Mouse (Mus musculus) MEL (cell line): Measurements from ENCODE around the gene Hist1h4m. TPM values are rescaled to one million over a fixed set of nuclear protein-coding genes. Genes with fewer than 3 reads are reported as not detected.
"Not testable (repeated sequence)": the region's sequence is repeated elsewhere in the genome, so short reads cannot be mapped to it uniquely, and the experiment has no call there.

Experiments used
- DNase-seq: peaks from one replicate; pipeline ENCODE4 v3.0.0; 2011; ENCODE audit warnings: low read depth, low spot score
- H3K27ac ChIP-seq: 2 replicates; pipeline ENCODE4 v1.5.1; 2012; ENCODE audit warnings: low read depth, mild to moderate bottlenecking, control low read depth, low read length, moderate library complexity; ENCODE audit not compliant: control insufficient read depth
- H3K27me3 ChIP-seq, 2 experiments: fragments of 150-350 bp in 1 of 2; sonication (generic) in 1 of 2; 2 replicates each; pipeline ENCODE4 v1.6.1; 2012; ENCODE audit warnings: low read length in 2 of 2, mild to moderate bottlenecking in 2 of 2, improper control_type of control experiment in 1 of 2, moderate library complexity in 1 of 2; ENCODE audit not compliant: insufficient read depth in 2 of 2, control insufficient read depth in 1 of 2
- H3K36me3 ChIP-seq, 2 experiments: 2 replicates each; pipeline ENCODE4 v1.6.1; 2012 to 2014; ENCODE audit warnings: low read length in 2 of 2, improper control_type of control experiment in 1 of 2, inconsistent platforms in 1 of 2, mild to moderate bottlenecking in 1 of 2; ENCODE audit not compliant: insufficient read depth in 2 of 2, control insufficient read depth in 1 of 2
- H3K4me1 ChIP-seq, 2 experiments: fragments of 150-350 bp in 1 of 2; sonication (generic) in 1 of 2; 2 replicates each; pipeline ENCODE4 v1.6.1; 2012; ENCODE audit warnings: low read length in 2 of 2, improper control_type of control experiment in 1 of 2, mild to moderate bottlenecking in 1 of 2; ENCODE audit not compliant: insufficient read depth in 2 of 2, control insufficient read depth in 1 of 2
- H3K4me3 ChIP-seq, 2 experiments: fragments of 150-350 bp in 1 of 2; sonication (generic) in 1 of 2; 2 replicates each; pipeline ENCODE4 v1.5.1; 2012; ENCODE audit warnings: low read depth in 2 of 2, low read length in 2 of 2, mild to moderate bottlenecking in 2 of 2, moderate library complexity in 2 of 2, control low read depth in 1 of 2, improper control_type of control experiment in 1 of 2; ENCODE audit not compliant: control insufficient read depth in 1 of 2, insufficient read depth in 1 of 2
- H3K79me2 ChIP-seq: 2 replicates; pipeline ENCODE4 v1.6.1; 2012; ENCODE audit warnings: mild to moderate bottlenecking, low read length, moderate library complexity; ENCODE audit not compliant: control insufficient read depth, poor library complexity, insufficient read depth
- H3K9ac ChIP-seq: 2 replicates; pipeline ENCODE4 v1.6.1; 2012; ENCODE audit warnings: low read depth, mild to moderate bottlenecking, control low read depth, low read length, moderate library complexity; ENCODE audit not compliant: control insufficient read depth, poor library complexity, severe bottlenecking
- H3K9me3 ChIP-seq: fragments of 150-350 bp; sonication (generic); replicated peaks from 2 replicates; pipeline ENCODE4 v1.6.1; 2012; ENCODE audit warnings: mild to moderate bottlenecking, low read length, improper control_type of control experiment, moderate library complexity; ENCODE audit not compliant: insufficient read depth
- EP300 ChIP-seq, 2 experiments: IDR thresholded peaks; 2 replicates each; pipeline ENCODE4 v1.6.1; 2011; ENCODE audit warnings: improper control_type of control experiment in 2 of 2, low read length in 2 of 2, low read depth in 1 of 2, mild to moderate bottlenecking in 1 of 2
- GABPA ChIP-seq: IDR thresholded peaks from 2 replicates; pipeline ENCODE4 v1.6.1; 2012; ENCODE audit warnings: low read depth, mild to moderate bottlenecking, inconsistent platforms, low read length, improper control_type of control experiment, moderate library complexity
- KAT2A ChIP-seq: conservative IDR thresholded peaks from 2 replicates; pipeline ENCODE4 v1.6.1; 2012; ENCODE audit warnings: low read depth, low read length, improper control_type of control experiment, inconsistent platforms
- MAX ChIP-seq: IDR thresholded peaks from 2 replicates; pipeline ENCODE4 v1.6.1; 2011; ENCODE audit warnings: low read length, improper control_type of control experiment
- NRF1 ChIP-seq: IDR thresholded peaks from 2 replicates; pipeline ENCODE4 v1.6.1; 2014; ENCODE audit warnings: low read depth, mild to moderate bottlenecking, inconsistent platforms, low read length, improper control_type of control experiment, moderate library complexity; ENCODE audit not compliant: poor library complexity, insufficient read depth, severe bottlenecking
- POLR2A ChIP-seq, 2 experiments: IDR thresholded peaks; 2 replicates each; pipeline ENCODE4 v1.6.1; 2011 to 2012; ENCODE audit warnings: low read length in 2 of 2, mild to moderate bottlenecking in 2 of 2, control low read depth in 1 of 2, improper control_type of control experiment in 1 of 2, low read depth in 1 of 2, moderate library complexity in 1 of 2; ENCODE audit not compliant: control insufficient read depth in 1 of 2, insufficient read depth in 1 of 2, poor library complexity in 1 of 2
- POLR2AphosphoS2 ChIP-seq: IDR thresholded peaks from 2 replicates; pipeline ENCODE4 v1.6.1; 2011; ENCODE audit warnings: low read length, improper control_type of control experiment
- TBP ChIP-seq: IDR thresholded peaks from 2 replicates; pipeline ENCODE4 v1.8.0; 2011; ENCODE audit warnings: low read depth, low read length, improper control_type of control experiment
- USF2 ChIP-seq, 2 experiments: IDR thresholded peaks; 2 replicates each; pipeline ENCODE4 v1.6.1; 2011 to 2012; ENCODE audit warnings: improper control_type of control experiment in 2 of 2, low read length in 2 of 2, borderline replicate concordance in 1 of 2, inconsistent platforms in 1 of 2, low read depth in 1 of 2, mild to moderate bottlenecking in 1 of 2; ENCODE audit not compliant: insufficient read depth in 1 of 2
- ZNF384 ChIP-seq: IDR thresholded peaks from 2 replicates; pipeline ENCODE4 v1.6.1; 2012; ENCODE audit warnings: low read depth, mild to moderate bottlenecking, inconsistent platforms, low read length, improper control_type of control experiment
- polyA plus RNA-seq, 2 experiments: library from polyadenylated mRNA; stranded (reverse) in 1 of 2; unstranded in 1 of 2; fragments of >175 nt in 1 of 2; fragments of >200 nt in 1 of 2; gene quantifications; 2 replicates each; pipeline versions ENCODE4 v1.2.1 to v1.2.4; 2012; ENCODE audit warnings: low replicate concordance in 2 of 2, low read depth in 1 of 2; ENCODE audit not compliant: insufficient read length in 2 of 2, insufficient read depth in 1 of 2, missing spikeins in 1 of 2
- total RNA-seq: library from RNA; depleted of rRNA; stranded (reverse); fragments of 300-350 nt; gene quantifications from 2 replicates; pipeline ENCODE4 v1.2.3, GENCODE M21; 2012

Gene Hist1h4m
- total and polyA plus RNA-seq, 3 experiments: 27.5 to 49.2 TPM; not detected in 1

- DNase-seq: peak; percentile 54
- H3K27ac ChIP-seq: no peak overlapping the region
- no peaks in the 10 kb centered on the region for H3K9me3 ChIP-seq
- peaks cover 4 to 9% of the 10 kb centered on the region in 2 experiments for H3K4me1 ChIP-seq
- H3K4me3 ChIP-seq: peak overlapping the region; percentile 31 to 38
- peaks cover 0 to 21% of the 10 kb centered on the region in 2 experiments; a peak in 2 of 4 replicates for H3K36me3 ChIP-seq
- peak overlapping the region; percentile 61 for H3K9ac ChIP-seq
- no peaks in the 10 kb centered on the region for H3K27me3 ChIP-seq
- TF ChIP-seq MAX: no peak
- no peaks in the 10 kb centered on the region for H3K79me2 ChIP-seq
Observed at GRCm38 (mm10) chr13:21790601-21791283, 20.8 kb upstream of the Hist1h4m start.

- Histone ChIP-seq H3K36me3 (peaks cover 0 to 2% of the 10 kb centered on the region in 2 experiments; a peak in 2 of 4 replicates), H3K9ac (no peak overlapping the region), H3K4me3 (no peak overlapping the region), H3K4me1 (peaks cover 0 to 6% of the 10 kb centered on the region in 2 experiments; a peak in 3 of 4 replicates), H3K79me2 (no peaks in the 10 kb centered on the region), H3K9me3 (no peaks in the 10 kb centered on the region), H3K27me3 (no peaks in the 10 kb centered on the region), H3K27ac (no peak overlapping the region)
- DNase-seq: no peak
- no peak for TF ChIP-seq ZNF384
- TF ChIP-seq EP300 (IDR thresholded peaks at IDR 0.05; ENCODE audit: low read depth in 1 of 2, low read length in 2 of 2): no peak
- no peak for TF ChIP-seq NRF1
- no peak for TF ChIP-seq POLR2A (IDR thresholded peaks at IDR 0.05; ENCODE audit: control insufficient read depth in 1 of 2, insufficient read depth in 1 of 2, low read depth in 1 of 2, low read length in 2 of 2, poor library complexity in 1 of 2)
- TF ChIP-seq USF2 (IDR thresholded peaks at IDR 0.05; ENCODE audit: borderline replicate concordance in 1 of 2, insufficient read depth in 1 of 2, low read depth in 1 of 2, low read length in 2 of 2): no peak
- TF ChIP-seq KAT2A: no peak
- TF ChIP-seq TBP: peak; percentile 91
- no peak for TF ChIP-seq GABPA
- no peak for TF ChIP-seq POLR2AphosphoS2
Observed at GRCm38 (mm10) chr13:21795584-21795983, 16.0 kb upstream of the Hist1h4m start.

GRCm38 (mm10) chr13:21797163-21797562, 14.4 kb upstream of the Hist1h4m start:
- H3K9me3 ChIP-seq, H3K4me1 ChIP-seq, H3K4me3 ChIP-seq, H3K36me3 ChIP-seq, H3K9ac ChIP-seq, H3K79me2 ChIP-seq, DNase-seq, H3K27me3 ChIP-seq, H3K27ac ChIP-seq: not testable (repeated sequence)

GRCm38 (mm10) chr13:21803058-21803457, 8.5 kb upstream of the Hist1h4m start:
- H3K27ac ChIP-seq, H3K4me1 ChIP-seq, H3K79me2 ChIP-seq, H3K27me3 ChIP-seq, H3K36me3 ChIP-seq, H3K4me3 ChIP-seq, DNase-seq, H3K9me3 ChIP-seq, H3K9ac ChIP-seq: not testable (repeated sequence)

- not testable (repeated sequence) for H3K4me3 ChIP-seq, H3K27ac ChIP-seq, H3K9ac ChIP-seq, H3K27me3 ChIP-seq, H3K79me2 ChIP-seq, H3K36me3 ChIP-seq, H3K9me3 ChIP-seq, H3K4me1 ChIP-seq, DNase-seq
Observed at GRCm38 (mm10) chr13:21810073-21810472, 1.5 kb upstream of the Hist1h4m start, which contains the start of the genes Hist1h2bq and Hist1h2ao. Gene Hist1h2bq, minus strand, starts transcription at chr13:21810197. Gene Hist1h2ao, plus strand, starts transcription at chr13:21810465.
